Mouse (Mus musculus): ENCODE results near the gene Smarcad1.
"Not testable (repeated sequence)": the region's sequence is repeated elsewhere in the genome, so short reads cannot be mapped to it uniquely, and the experiment has no call there.

Smarcad1 gene

GRCm38 (mm10) chr6:65042491-65043171 lies at the start of gene Smarcad1:
Smarcad1 (plus strand) TSS chr6:65042583.
- DNase-seq (ENCODE audit: extremely low spot score, low read depth, low spot score), result peak; percentile 89

GRCm38 (mm10) chr6:64996824-64997421 lies 45.5 kb upstream of the Smarcad1 start:
- DNase-seq (ENCODE audit: extremely low spot score, low read depth, low spot score), result no peak

GRCm38 (mm10) chr6:64997805-64998204 lies 44.6 kb upstream of the Smarcad1 start:
- DNase-seq (ENCODE audit: extremely low spot score, low read depth, low spot score), result no peak

- DNase-seq (ENCODE audit: extremely low spot score, low read depth, low spot score), result not testable (repeated sequence)
These were observed 41.6 kb upstream of the Smarcad1 start for GRCm38 (mm10) chr6:65000757-65001156.

- no peak for DNase-seq (ENCODE audit: extremely low spot score, low read depth, low spot score)
These were observed 40.2 kb upstream of the Smarcad1 start for GRCm38 (mm10) chr6:65002196-65002595.

- no peak for DNase-seq (ENCODE audit: extremely low spot score, low read depth, low spot score)
These were observed 33.5 kb upstream of the Smarcad1 start for GRCm38 (mm10) chr6:65008836-65009235.

GRCm38 (mm10) chr6:65011444-65011990 lies 30.9 kb upstream of the Smarcad1 start:
- DNase-seq (ENCODE audit: extremely low spot score, low read depth, low spot score), result no peak

GRCm38 (mm10) chr6:65012142-65012541 lies 30.2 kb upstream of the Smarcad1 start:
- DNase-seq (ENCODE audit: extremely low spot score, low read depth, low spot score), result no peak

GRCm38 (mm10) chr6:65017566-65017965 lies 24.8 kb upstream of the Smarcad1 start:
- DNase-seq (ENCODE audit: extremely low spot score, low read depth, low spot score), result no peak

GRCm38 (mm10) chr6:65018966-65019365 lies 23.4 kb upstream of the Smarcad1 start:
- not testable (repeated sequence) for DNase-seq (ENCODE audit: extremely low spot score, low read depth, low spot score)

GRCm38 (mm10) chr6:65021883-65022282 lies 20.5 kb upstream of the Smarcad1 start:
- no peak for DNase-seq (ENCODE audit: extremely low spot score, low read depth, low spot score)

GRCm38 (mm10) chr6:65023053-65023452 lies 19.3 kb upstream of the Smarcad1 start:
- no peak for DNase-seq (ENCODE audit: extremely low spot score, low read depth, low spot score)

- no peak for DNase-seq (ENCODE audit: extremely low spot score, low read depth, low spot score)
These were observed 17.7 kb upstream of the Smarcad1 start for GRCm38 (mm10) chr6:65024668-65025067.

GRCm38 (mm10) chr6:65025130-65025529 lies 17.3 kb upstream of the Smarcad1 start:
- no peak for DNase-seq (ENCODE audit: extremely low spot score, low read depth, low spot score)

- no peak for DNase-seq (ENCODE audit: extremely low spot score, low read depth, low spot score)
These were observed 7.7 kb upstream of the Smarcad1 start for GRCm38 (mm10) chr6:65034661-65035060.

GRCm38 (mm10) chr6:65035469-65035868 lies 6.9 kb upstream of the Smarcad1 start:
- no peak for DNase-seq (ENCODE audit: extremely low spot score, low read depth, low spot score)

- no peak for DNase-seq (ENCODE audit: extremely low spot score, low read depth, low spot score)
These were observed 451 bp upstream of the Smarcad1 start for GRCm38 (mm10) chr6:65041932-65042331.

GRCm38 (mm10) chr6:65043241-65043640 lies 858 bp downstream of the Smarcad1 start:
- DNase-seq (ENCODE audit: extremely low spot score, low read depth, low spot score), result no peak

- DNase-seq (ENCODE audit: extremely low spot score, low read depth, low spot score), result no peak
These were observed 6.7 kb downstream of the Smarcad1 start for GRCm38 (mm10) chr6:65049100-65049499.

GRCm38 (mm10) chr6:65056620-65057019 lies 14.2 kb downstream of the Smarcad1 start:
- no peak for DNase-seq (ENCODE audit: extremely low spot score, low read depth, low spot score)

- DNase-seq (ENCODE audit: extremely low spot score, low read depth, low spot score), result not testable (repeated sequence)
These were observed 14.8 kb downstream of the Smarcad1 start for GRCm38 (mm10) chr6:65057137-65057536.

GRCm38 (mm10) chr6:65061049-65061448 lies 18.7 kb downstream of the Smarcad1 start:
- DNase-seq (ENCODE audit: extremely low spot score, low read depth, low spot score), result no peak
